Mouse (Mus musculus): ENCODE results near the gene Gm13420. TPM values are rescaled to one million over a fixed set of nuclear protein-coding genes. Genes with fewer than 3 reads are reported as not detected.
"Not testable (repeated sequence)": the region's sequence is repeated elsewhere in the genome, so short reads cannot be mapped to it uniquely, and the experiment has no call there.

Gene Gm13420
- polyA plus RNA-seq (2014; fragmentation: Nextera tagmentation; extraction: Ambion mirVana) = 0.31 TPM in 1 of 2 replicates, not detected in the other

- Histone ChIP-seq H3K4me3 (ENCODE audit: low read depth, low read length) (no peak within 1 kb of the TSS), H3K27ac (ENCODE audit: low read depth, low read length) (no peak within 1 kb of the TSS), H3K4me1 (ENCODE audit: control insufficient read depth, insufficient read depth, low read length) (no peaks in the 10 kb centered on the region), H3K36me3 (ENCODE audit: control insufficient read depth, insufficient read depth, low read length) (no peaks in the 10 kb centered on the region), H3K9me3 (ENCODE audit: control insufficient read depth, low read length) (no peaks in the 10 kb centered on the region), H3K9ac (replicated peaks; ENCODE audit: low read depth, low read length) (no peak within 1 kb of the TSS), H3K4me2 (ENCODE audit: low read depth, low read length) (no peak within 1 kb of the TSS), H3K27me3 (ENCODE audit: control insufficient read depth, insufficient read depth, low read length) (peaks cover 21% of the 10 kb centered on the region)
- no peak for ATAC-seq (ENCODE audit: low read depth)
- WGBS = 4% methylated on average over 28 of the region's 28 CpGs
These were observed at the start of gene Gm13420 for GRCm38 (mm10) chr2:29751497-29751896. TSS of gene Gm13420 (minus strand) at chr2:29751685.

GRCm38 (mm10) chr2:29792772-29793487 lies 41.4 kb upstream of the Gm13420 start:
- H3K9ac ChIP-seq (replicated peaks; ENCODE audit: low read depth, low read length) = no peak overlapping the region
- no peak overlapping the region for H3K4me2 ChIP-seq (ENCODE audit: low read depth, low read length)
- no peaks in the 10 kb centered on the region for H3K9me3 ChIP-seq (ENCODE audit: control insufficient read depth, low read length)
- H3K36me3 ChIP-seq (ENCODE audit: control insufficient read depth, insufficient read depth, low read length) = peaks cover 28% of the 10 kb centered on the region
- no peak overlapping the region for H3K4me3 ChIP-seq (ENCODE audit: low read depth, low read length)
- H3K4me1 ChIP-seq (ENCODE audit: control insufficient read depth, insufficient read depth, low read length) = 0 out of 2 replicates have a peak, but pooled peaks cover 2% of the 10 kb centered on the region
- H3K27ac ChIP-seq (ENCODE audit: low read depth, low read length) = no peak overlapping the region
- WGBS = 97% methylated on average over 2 of the region's 2 CpGs
- H3K27me3 ChIP-seq (ENCODE audit: control insufficient read depth, insufficient read depth, low read length) = no peaks in the 10 kb centered on the region
- ATAC-seq (ENCODE audit: low read depth) = no peak

- peak; percentile 93 for ATAC-seq (ENCODE audit: low read depth)
- peaks cover 25% of the 10 kb centered on the region for H3K36me3 ChIP-seq (ENCODE audit: control insufficient read depth, insufficient read depth, low read length)
These were observed 36.6 kb upstream of the Gm13420 start, which contains the start of gene Trub2 for GRCm38 (mm10) chr2:29787937-29788681. TSS of gene Trub2 (minus strand) at chr2:29788502.

GRCm38 (mm10) chr2:29787104-29787917 lies 35.8 kb upstream of the Gm13420 start, which contains the start of gene Coq4:
TSS of gene Coq4 (plus strand) at chr2:29787493.
- WGBS = 2% methylated on average over 31 of the region's 31 CpGs
- H3K4me1 ChIP-seq (ENCODE audit: control insufficient read depth, insufficient read depth, low read length) = peaks cover 7% of the 10 kb centered on the region; the same call in 1 of the 2 replicates
- peak within 1 kb of the TSS; percentile 89 for H3K4me2 ChIP-seq (ENCODE audit: low read depth, low read length)
- H3K36me3 ChIP-seq (ENCODE audit: control insufficient read depth, insufficient read depth, low read length) = peaks cover 24% of the 10 kb centered on the region
- H3K4me3 ChIP-seq (ENCODE audit: low read depth, low read length) = peak within 1 kb of the TSS; percentile 69
- ATAC-seq (ENCODE audit: low read depth) = peak; percentile 88
- H3K9me3 ChIP-seq (ENCODE audit: control insufficient read depth, low read length) = no peaks in the 10 kb centered on the region
- H3K9ac ChIP-seq (replicated peaks; ENCODE audit: low read depth, low read length) = peak within 1 kb of the TSS; percentile 60
- H3K27ac ChIP-seq (ENCODE audit: low read depth, low read length) = peak within 1 kb of the TSS; percentile 35; the same call in 1 of the 2 replicates
- H3K27me3 ChIP-seq (ENCODE audit: control insufficient read depth, insufficient read depth, low read length) = no peaks in the 10 kb centered on the region

More at GRCm38 (mm10) chr2:29787937-29788681, 36.6 kb upstream of the Gm13420 start, which contains the start of gene Trub2:
- Histone ChIP-seq H3K4me3 (ENCODE audit: low read depth, low read length) (peak within 1 kb of the TSS; percentile 69), H3K27ac (ENCODE audit: low read depth, low read length) (peak within 1 kb of the TSS; percentile 35; the same call in 1 of the 2 replicates), H3K9ac (replicated peaks; ENCODE audit: low read depth, low read length) (peak within 1 kb of the TSS; percentile 60), H3K27me3 (ENCODE audit: control insufficient read depth, insufficient read depth, low read length) (no peaks in the 10 kb centered on the region), H3K9me3 (ENCODE audit: control insufficient read depth, low read length) (no peaks in the 10 kb centered on the region), H3K4me1 (ENCODE audit: control insufficient read depth, insufficient read depth, low read length) (peaks cover 7% of the 10 kb centered on the region; the same call in 1 of the 2 replicates), H3K4me2 (ENCODE audit: low read depth, low read length) (peak within 1 kb of the TSS; percentile 89)
- WGBS = under 1% methylated on average over 45 of the region's 45 CpGs

- peaks cover 42% of the 10 kb centered on the region for H3K36me3 ChIP-seq (ENCODE audit: control insufficient read depth, insufficient read depth, low read length)
- no peak overlapping the region for H3K4me2 ChIP-seq (ENCODE audit: low read depth, low read length)
- ATAC-seq (ENCODE audit: low read depth) = no peak
- H3K9ac ChIP-seq (replicated peaks; ENCODE audit: low read depth, low read length) = no peak overlapping the region
- H3K9me3 ChIP-seq (ENCODE audit: control insufficient read depth, low read length) = no peaks in the 10 kb centered on the region
- H3K27me3 ChIP-seq (ENCODE audit: control insufficient read depth, insufficient read depth, low read length) = no peaks in the 10 kb centered on the region
- H3K4me1 ChIP-seq (ENCODE audit: control insufficient read depth, insufficient read depth, low read length) = peaks cover 7% of the 10 kb centered on the region; the same call in 1 of the 2 replicates
- no peak overlapping the region for H3K4me3 ChIP-seq (ENCODE audit: low read depth, low read length)
- 63% methylated on average over 4 of the region's 4 CpGs for WGBS
- H3K27ac ChIP-seq (ENCODE audit: low read depth, low read length) = no peak overlapping the region
These were observed 32.8 kb upstream of the Gm13420 start for GRCm38 (mm10) chr2:29784290-29784689.

- not testable (repeated sequence) for H3K27me3 ChIP-seq (ENCODE audit: control insufficient read depth, insufficient read depth, low read length); H3K4me2 ChIP-seq (ENCODE audit: low read depth, low read length); H3K27ac ChIP-seq (ENCODE audit: low read depth, low read length); H3K4me1 ChIP-seq (ENCODE audit: control insufficient read depth, insufficient read depth, low read length); H3K9me3 ChIP-seq (ENCODE audit: control insufficient read depth, low read length); ATAC-seq (ENCODE audit: low read depth); H3K4me3 ChIP-seq (ENCODE audit: low read depth, low read length); H3K9ac ChIP-seq (replicated peaks; ENCODE audit: low read depth, low read length)
- H3K36me3 ChIP-seq (ENCODE audit: control insufficient read depth, insufficient read depth, low read length) = peaks cover 64% of the 10 kb centered on the region
- WGBS = 90% methylated on average over 2 of the region's 2 CpGs
These were observed 29.8 kb upstream of the Gm13420 start for GRCm38 (mm10) chr2:29781256-29781655.

- no peaks in the 10 kb centered on the region for H3K4me1 ChIP-seq (ENCODE audit: control insufficient read depth, insufficient read depth, low read length)
- H3K27ac ChIP-seq (ENCODE audit: low read depth, low read length) = no peak overlapping the region
- H3K9ac ChIP-seq (replicated peaks; ENCODE audit: low read depth, low read length) = no peak overlapping the region
- H3K27me3 ChIP-seq (ENCODE audit: control insufficient read depth, insufficient read depth, low read length) = no peaks in the 10 kb centered on the region
- ATAC-seq (ENCODE audit: low read depth) = no peak
- H3K4me3 ChIP-seq (ENCODE audit: low read depth, low read length) = no peak overlapping the region
- H3K36me3 ChIP-seq (ENCODE audit: control insufficient read depth, insufficient read depth, low read length) = peaks cover 18% of the 10 kb centered on the region
- WGBS = 92% methylated on average over 4 of the region's 4 CpGs
- no peak overlapping the region for H3K4me2 ChIP-seq (ENCODE audit: low read depth, low read length)
- no peaks in the 10 kb centered on the region for H3K9me3 ChIP-seq (ENCODE audit: control insufficient read depth, low read length)
These were observed 21.8 kb upstream of the Gm13420 start for GRCm38 (mm10) chr2:29773323-29773722.

- 93% methylated on average over 8 of the region's 8 CpGs for WGBS
- H3K27ac ChIP-seq (ENCODE audit: low read depth, low read length) = no peak overlapping the region
- no peaks in the 10 kb centered on the region for H3K4me1 ChIP-seq (ENCODE audit: control insufficient read depth, insufficient read depth, low read length)
- no peaks in the 10 kb centered on the region for H3K9me3 ChIP-seq (ENCODE audit: control insufficient read depth, low read length)
- no peaks in the 10 kb centered on the region for H3K27me3 ChIP-seq (ENCODE audit: control insufficient read depth, insufficient read depth, low read length)
- no peak overlapping the region for H3K9ac ChIP-seq (replicated peaks; ENCODE audit: low read depth, low read length)
- ATAC-seq (ENCODE audit: low read depth) = no peak
- H3K4me3 ChIP-seq (ENCODE audit: low read depth, low read length) = no peak overlapping the region
- H3K36me3 ChIP-seq (ENCODE audit: control insufficient read depth, insufficient read depth, low read length) = peaks cover 4% of the 10 kb centered on the region; the same call in 1 of the 2 replicates
- no peak overlapping the region for H3K4me2 ChIP-seq (ENCODE audit: low read depth, low read length)
These were observed 20.4 kb upstream of the Gm13420 start for GRCm38 (mm10) chr2:29771611-29772461.

Data from neural tube, embryonic 14.5 days (tissue).